Mouse (Mus musculus) adrenal gland, adult 18-20 months (tissue): ENCODE results near the gene Ppp1r37. TPM values are rescaled to one million over a fixed set of nuclear protein-coding genes. Genes with fewer than 3 reads are reported as not detected.
A peak's percentile ranks its signal among the peaks of the same experiment; 100 is the strongest.

Experiments
- DNase-seq, 2 experiments: peaks; one replicate each; pipeline ENCODE4 v3.0.0; 2021 to 2022; ENCODE audit warnings: low spot score in 2 of 2
- total RNA-seq, 2 experiments: library from RNA; stranded (reverse); gene quantifications; 1 replicate in 1 of 2; 2 replicates in 1 of 2; pipeline ENCODE4 v1.2.3; 2021

Ppp1r37 gene
- total RNA-seq, 2 experiments from 2014 or later: 72.8 to 73.6 TPM

DNA sequence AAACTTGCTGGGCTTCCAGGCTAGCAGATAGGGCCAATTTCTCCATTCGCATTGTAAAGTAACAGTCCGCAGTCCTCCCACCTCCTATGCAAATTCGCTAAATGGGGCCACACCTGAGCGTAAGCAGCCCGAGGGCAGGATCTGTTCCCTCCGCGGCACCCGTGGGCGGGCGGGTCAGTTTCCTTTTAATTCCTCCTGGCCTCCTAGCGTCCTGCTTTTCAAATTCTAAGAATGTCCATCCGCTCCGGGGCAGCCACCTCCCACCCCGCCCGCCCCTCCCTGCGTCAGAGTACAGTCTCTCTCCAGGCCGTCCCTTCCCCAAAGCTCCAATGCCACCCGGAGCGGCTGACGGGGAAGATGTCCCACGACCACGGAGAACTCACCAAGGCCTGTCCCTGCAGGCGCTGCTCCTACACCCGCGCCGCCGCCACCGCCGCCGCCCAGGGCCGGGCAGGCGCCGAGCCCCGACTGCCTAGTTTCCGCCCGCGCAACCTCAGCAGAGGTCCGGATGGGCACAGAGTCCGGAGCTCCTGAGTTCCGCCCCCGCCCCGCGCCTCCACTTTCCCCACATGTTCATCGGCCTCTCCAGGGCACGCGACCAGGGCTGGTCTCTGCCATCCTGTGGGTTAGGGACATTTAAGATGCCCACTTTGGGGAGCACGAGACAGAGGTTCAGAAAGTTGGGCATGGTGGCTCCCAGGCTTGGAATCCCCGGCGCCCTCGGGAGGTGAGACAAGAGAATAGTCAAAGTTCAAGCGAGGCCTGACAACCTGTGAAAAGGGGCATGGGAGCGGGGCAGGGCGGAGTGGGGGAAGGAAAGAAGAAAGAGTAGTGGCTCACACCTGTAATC lies 10.3 kb upstream of the Ppp1r37 start:
- DNase-seq: peak; percentile 85

- DNase-seq: no peak
Measured at GRCm38 (mm10) chr7:19569647-19570046, 6.8 kb upstream of the Ppp1r37 start.

- DNase-seq: no peak
Measured at GRCm38 (mm10) chr7:19567426-19567825, 4.5 kb upstream of the Ppp1r37 start.

DNA sequence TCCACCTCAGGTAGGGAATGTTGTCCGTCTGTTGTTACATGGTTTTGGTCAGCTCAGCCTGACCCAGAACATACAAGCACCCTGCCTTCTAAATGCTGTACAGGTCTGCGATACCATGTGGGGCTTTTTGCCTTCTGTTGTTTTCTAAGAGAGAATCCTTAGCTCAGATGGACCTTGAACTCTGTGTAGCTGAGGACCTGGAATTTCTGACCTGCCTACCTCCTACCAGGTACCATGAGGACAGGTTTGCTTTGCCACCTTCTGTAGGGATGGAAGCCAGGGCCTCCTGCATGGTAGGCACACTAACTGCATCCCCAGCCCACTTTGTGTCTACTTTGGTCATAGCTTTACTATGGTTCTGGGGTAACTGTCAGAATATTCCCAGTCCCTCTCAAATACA lies 2.9 kb upstream of the Ppp1r37 start:
- DNase-seq: no peak

DNA sequence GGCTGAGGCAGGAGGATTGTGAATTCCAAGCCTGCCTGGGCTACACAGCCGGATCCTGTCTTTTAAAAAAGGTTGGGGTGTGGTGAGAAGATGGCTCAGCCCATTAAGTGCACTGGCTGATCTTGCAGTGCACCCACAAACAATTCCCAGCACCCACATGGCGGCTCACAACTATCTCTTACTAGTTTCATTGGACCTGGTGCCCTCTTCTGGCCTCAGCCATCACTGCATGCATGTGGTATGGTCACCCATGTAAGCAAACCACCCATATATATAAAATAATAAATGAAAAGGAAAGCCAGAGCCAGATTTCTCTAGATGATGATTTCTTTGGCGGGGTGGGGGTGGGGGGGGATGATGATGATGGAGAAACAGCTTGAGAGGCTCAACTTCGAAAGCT lies 1.6 kb upstream of the Ppp1r37 start:
- DNase-seq: no peak

GRCm38 (mm10) chr7:19563884-19564283 lies 1.0 kb upstream of the Ppp1r37 start:
- DNase-seq: no peak

- DNase-seq: peak; percentile 88
Measured at GRCm38 (mm10) chr7:19561765-19562642, 872 bp downstream of the Ppp1r37 start.

DNA sequence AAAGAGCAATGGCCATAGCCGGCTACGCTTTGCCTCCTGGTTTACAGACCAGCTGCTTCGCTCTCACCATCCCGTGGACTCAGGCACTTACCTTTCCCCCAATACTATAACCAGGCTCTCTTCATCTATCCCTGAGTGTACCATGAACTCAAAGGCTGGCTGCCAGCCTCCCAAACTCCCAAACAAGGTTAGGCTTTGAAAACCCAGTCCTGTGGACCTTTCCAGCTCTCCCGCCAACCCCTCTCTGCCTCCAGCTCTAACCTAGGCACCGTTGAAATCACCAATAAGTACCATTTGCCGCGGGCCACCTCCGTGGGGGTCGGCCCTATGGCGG lies 1.5 kb downstream of the Ppp1r37 start:
- no peak for DNase-seq

DNA sequence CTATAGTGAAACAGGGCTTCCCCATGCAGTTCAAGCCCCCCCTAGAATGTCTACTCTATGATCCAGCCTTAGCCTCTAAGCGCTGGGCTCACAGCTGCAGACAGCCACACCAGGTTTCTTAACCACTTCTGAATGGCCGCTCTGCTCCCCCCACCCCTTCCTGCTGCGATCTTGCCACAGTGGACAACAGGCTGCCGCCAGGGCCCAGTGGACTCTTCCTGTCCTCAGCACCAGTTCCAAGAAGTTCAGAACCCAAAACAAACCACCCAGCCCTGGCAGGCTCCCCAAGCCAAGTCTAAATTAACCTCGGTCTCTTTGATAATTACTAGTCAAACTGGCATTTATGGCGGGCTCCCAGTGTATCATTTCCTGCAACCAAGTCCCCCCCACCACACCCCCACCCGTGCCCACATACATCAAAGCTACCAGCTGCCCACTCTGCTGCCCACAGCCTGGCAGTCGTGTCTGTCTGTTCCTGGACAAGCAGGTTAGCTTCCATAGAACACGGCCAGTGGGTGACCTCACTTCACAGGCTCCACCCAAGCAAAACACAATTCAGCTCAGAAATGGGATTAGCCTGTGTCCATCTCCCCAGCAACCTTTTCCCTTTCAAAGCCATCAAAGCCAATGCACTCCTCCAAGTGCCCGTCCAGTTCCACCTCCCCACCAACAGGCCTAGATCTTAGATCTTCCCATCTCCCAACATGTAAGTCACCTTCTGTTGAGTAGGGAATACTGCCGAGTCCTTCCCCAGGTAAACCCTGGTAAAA lies 2.2 kb downstream of the Ppp1r37 start:
- no peak for DNase-seq

DNA sequence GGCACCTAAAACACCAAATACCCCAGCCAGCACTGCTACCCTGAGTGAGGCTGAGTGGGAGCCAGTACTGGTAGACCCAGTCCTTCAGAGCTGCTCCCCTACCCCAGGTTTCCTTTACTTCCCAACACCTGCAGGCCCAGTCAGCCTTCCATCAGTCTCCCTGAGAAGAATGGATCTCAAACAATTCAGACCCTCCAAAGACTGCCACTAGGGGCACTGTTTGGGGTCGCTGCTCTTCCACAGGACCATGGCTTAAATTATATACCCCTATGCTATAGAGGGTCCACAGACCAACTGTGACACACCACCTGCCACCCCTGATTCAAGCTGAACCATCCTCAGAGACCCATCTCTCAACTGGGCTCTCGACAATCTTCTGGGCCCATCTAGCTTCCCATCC lies 3.9 kb downstream of the Ppp1r37 start:
- DNase-seq: no peak

- no peak for DNase-seq
Measured at GRCm38 (mm10) chr7:19557982-19558900, 4.6 kb downstream of the Ppp1r37 start.

GRCm38 (mm10) chr7:19557086-19557485 lies 5.8 kb downstream of the Ppp1r37 start:
- DNase-seq: no peak

DNA sequence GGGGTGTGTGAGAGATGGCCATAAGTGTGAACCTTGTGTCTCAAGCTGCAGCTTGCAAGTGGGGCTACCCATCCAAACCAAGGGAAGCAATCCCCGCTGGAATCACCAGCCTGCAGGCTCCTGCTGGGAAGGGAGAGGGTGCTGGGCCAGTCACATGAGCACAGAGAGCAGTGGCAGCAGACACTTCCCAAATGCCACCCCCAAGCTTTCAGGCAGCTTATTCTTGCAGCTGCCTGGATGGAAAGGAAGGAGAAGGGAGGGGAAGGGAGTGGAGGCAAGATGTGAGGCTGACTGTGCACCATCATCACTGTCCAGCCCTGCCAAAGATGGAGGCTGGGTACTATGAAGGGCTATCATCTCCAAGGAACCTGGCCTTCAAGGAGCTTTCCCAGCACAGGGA lies 8.7 kb downstream of the Ppp1r37 start:
- no peak for DNase-seq

GRCm38 (mm10) chr7:19552443-19552842 lies 10.4 kb downstream of the Ppp1r37 start:
- no peak for DNase-seq

DNA sequence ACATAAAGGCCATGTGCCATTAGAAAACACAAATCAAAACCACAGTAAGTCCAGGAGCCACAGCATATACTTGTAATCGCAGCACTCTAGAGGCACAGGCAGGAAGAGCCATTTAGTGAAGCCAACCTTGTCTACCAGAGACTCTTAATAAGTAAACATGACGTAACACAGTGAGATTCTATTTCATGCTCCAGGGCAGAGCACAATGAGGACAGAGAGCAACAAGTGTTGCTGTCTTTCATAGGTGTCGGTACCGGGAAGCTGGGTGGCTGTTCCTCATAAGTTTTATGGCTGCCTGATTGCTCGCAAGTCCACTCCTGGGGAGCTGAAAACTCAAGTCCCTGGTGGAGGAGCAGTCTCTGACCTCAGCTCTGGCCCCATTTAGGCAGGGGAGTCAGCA lies 11.2 kb downstream of the Ppp1r37 start:
- no peak for DNase-seq

DNA sequence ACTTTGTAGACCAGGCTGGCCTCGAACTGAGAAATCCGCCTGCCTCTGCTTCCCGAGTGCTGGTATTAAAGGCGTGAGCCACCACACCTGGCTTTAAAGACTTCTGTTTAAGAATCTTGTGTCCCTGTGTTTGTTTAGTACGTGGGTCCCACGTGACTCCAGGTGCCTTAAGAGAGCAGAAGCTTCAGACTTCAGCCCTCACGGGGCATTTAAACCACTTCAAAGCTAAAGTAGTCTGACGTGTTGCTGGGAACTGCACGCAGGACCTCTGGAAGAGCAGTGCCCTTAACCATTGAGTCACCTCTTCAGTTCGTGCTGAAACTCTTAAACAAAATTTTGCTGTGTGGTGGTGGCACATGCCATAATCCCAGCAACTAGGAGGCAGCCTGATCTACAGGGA lies 13.5 kb downstream of the Ppp1r37 start:
- DNase-seq: no peak

DNA sequence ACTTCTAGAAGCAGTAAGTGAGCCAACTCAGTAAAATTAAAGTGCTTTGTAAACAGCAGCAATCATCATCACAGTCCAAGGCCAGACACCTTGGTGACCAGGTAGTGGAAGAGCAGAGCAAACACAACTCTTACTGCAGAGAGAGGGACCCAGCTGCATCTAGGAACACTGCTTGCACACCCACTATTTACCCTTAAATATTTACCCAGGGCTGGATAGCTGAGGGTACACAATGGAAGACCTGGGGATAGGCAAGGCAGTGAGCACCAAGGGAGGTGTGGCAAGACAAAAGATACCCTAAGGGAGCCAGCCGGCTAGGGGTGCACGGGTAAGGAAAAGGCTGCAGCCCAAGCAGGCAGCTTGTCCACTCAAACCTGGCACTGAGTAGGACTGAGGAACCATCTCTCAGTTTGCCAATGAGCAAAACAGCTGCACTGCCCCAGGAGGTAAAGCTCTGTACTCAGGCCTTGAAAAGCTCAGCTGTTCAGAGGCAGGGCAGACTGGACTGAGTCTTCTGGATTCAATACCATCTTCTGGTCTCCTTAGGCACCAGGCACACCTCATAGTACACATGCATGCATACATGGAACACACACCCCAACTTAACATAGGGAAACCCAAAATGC lies 15.4 kb downstream of the Ppp1r37 start:
- DNase-seq: no peak

DNA sequence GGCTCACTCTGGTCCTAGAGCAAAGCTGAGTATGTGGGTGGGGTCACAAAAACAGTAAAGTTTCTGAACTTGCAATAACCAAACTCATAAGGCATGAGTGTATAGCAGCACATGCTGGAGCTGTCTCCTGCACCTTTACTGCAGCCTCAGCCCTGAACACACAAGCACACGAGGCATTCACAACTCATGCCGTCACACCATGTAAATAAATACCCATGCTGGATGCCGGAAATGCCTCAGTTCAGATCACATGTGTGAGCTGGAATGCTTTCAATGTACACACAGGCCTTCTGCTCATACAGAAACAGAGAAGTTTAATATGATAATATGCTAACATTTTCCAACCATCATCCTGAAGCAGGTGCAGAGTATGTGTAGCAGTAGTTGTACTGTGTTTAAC lies 16.9 kb downstream of the Ppp1r37 start:
- no peak for DNase-seq

GRCm38 (mm10) chr7:19543584-19543983 lies 19.3 kb downstream of the Ppp1r37 start:
- DNase-seq: no peak

DNA sequence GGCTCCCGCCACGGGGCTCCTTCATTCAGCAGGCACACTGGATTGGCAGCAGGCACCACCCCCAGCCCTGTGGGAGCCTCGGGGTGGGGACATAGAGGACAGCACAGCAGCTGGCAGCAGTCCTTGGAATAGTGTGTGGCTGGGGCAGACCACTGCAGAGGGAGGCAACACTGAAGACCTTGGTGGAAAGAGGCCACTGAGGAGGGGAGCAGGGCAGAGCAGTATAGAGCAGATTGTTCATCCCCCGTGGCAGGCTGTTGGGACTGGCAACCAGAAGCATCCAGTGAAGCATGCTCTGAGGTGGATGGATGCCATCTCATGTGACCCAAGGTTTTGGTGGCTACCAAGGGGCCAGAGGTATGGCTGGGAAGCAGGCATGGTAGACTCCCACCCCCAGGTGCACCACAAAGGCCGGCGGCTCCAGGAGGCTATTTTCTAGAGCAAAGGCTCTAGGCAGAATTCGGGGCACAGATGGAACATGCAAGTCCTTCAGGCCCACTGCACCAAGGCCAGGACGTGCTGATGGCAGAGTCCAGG lies 20.7 kb downstream of the Ppp1r37 start:
- DNase-seq: no peak
